Mouse (Mus musculus) fibroblast of lung, adult 2 months (primary cell): ENCODE results near the gene Slc22a7.

Experiments used
- DNase-seq: peaks from one replicate; pipeline ENCODE4 v3.0.0-alpha.2; 2011; ENCODE audit warnings: low read depth

Gene Slc22a7

GRCm38 (mm10) chr17:46436672-46437366 lies 1.4 kb downstream of the Slc22a7 start:
- DNase-seq, result no peak

DNA sequence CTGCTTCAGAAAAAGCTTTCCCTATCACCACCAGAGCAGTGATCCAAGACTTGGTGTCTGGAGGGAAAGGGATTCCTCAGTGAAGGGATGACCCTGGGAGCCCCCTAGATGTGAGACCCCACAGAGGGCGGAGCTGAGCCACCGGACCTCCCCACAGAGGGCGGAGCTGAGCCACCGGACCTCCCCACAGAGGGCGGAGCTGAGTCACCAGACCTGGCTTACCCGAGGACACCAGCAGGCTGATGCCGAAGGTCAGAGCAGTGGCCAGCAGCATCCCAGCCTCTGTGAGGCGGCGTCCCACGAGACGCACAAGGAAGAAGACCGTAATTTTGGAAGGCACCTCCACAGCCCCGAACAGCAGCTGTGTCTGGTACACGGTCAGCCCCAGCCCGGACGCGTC lies 4.6 kb downstream of the Slc22a7 start:
- no peak for DNase-seq

GRCm38 (mm10) chr17:46428761-46429414 lies 9.4 kb downstream of the Slc22a7 start, which contains the start of gene Crip3:
TSS of gene Crip3 (plus strand) at chr17:46428926.
- DNase-seq, result no peak

DNA sequence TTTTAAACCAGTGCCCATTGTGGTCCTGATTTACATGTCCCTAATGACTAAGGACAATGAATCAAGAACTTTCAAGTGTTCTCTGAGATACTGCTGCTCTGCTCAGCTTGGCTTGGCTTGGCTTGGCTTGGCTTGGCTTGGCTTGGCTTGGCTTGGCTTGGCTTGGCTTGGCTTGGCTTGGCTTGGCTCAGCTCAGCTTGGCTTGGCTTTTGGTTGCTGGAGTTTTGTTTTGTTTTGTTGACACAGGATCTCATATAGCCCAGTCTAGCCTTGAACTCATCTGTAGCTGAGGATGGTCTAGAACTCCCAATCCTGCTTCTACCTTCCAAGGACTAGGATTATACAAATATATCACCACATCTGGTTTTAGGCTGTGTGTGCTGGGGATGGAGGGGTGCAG lies 11.8 kb downstream of the Slc22a7 start:
- no peak for DNase-seq

DNA sequence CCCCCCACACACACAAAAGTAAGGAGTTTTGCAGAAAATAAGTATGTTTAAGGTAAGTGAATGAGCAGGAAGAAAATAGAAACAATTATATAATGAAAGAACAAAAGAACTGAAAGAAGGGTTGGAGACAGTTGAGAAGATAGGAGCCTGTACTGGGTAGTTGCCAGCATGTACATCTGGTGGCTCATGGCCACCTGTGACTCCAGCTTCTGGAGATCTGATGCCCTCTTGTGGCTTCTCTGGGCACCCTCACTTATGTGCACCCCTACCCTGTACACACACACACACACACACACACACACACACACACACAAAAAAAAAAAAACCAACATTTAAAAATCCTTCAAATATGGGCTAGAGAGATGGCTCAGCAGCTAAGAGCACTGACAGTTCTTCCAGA lies 18.5 kb downstream of the Slc22a7 start:
- DNase-seq, result no peak

- peak; percentile 30 for DNase-seq
Observed at GRCm38 (mm10) chr17:46418628-46419027, 19.6 kb downstream of the Slc22a7 start.

DNA sequence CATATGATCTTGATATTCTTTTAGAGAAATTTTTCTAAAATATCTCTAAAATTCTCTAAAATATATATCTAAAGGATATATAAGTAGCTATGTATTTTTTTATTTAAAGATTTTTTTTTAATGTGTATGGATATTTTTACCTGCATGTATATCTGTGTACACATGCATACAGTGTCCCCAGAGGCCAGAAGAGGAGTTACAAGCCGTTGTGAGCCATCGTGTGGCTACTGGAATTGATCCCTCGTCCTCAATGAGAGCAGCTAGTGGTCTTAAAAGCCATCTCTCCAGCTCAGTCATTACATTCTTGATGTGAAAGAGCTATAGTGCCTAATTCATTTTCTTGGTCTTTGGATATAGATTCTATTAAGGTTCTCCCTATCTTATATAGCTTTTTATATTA lies 29.8 kb downstream of the Slc22a7 start:
- DNase-seq, result no peak

DNA sequence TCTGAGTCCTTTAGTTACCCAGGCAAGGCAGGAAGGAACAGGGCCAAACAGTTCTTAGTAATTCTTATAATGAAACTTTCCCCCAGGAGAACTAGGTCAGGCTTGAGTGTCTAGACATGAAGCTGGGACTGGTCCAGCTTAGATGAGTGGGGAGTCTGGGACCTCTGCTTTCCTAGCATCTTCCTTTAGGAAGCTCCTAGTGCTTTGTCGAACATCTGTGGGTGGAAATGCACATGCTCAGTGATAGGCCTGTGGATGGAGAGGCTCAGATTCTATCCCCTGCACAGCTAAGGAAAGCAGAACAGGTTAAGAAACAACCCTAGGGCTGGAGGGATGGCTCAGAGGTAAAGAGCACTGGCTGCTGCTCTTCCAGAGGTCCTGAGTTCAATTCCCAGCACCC lies 43.6 kb downstream of the Slc22a7 start:
- DNase-seq, result no peak

DNA sequence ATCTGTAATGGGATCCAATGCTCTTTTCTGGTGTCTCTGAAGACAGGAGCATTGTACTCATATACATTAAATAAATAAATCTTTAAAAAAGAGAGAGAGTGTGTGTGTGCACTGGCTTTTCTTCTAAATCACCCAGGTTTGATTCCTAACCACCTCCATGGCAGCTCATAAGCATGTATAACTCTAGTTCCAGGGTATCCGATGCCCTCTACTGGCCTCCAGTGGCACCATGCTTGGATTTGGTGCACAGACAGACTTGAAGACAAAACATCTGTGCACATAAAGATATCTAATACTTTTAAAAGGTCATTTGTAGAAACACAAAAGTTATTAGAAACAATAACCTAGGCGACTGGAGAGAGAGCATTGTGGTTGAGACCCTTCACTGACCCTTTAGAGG lies 45.2 kb downstream of the Slc22a7 start:
- peak; percentile 36 for DNase-seq

DNA sequence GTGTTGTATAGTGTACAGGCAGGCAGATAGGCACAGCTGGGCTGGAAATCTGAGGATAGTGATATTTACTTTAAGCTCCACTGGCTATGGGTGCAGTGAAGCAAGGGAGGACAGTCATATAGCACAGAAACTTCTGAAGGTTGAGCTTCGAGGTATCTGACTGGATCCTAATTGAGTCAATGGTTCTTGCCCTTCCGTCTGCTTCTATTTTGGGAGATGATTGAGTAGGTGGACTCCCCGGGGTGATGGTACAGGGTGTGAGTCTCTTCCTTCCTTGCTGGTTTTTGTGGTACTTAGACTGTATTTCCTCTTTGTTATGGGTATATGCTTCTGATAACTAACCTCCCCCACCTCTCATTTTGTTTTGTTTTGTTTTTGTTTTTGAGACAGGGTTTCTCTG lies 50.1 kb downstream of the Slc22a7 start:
- DNase-seq, result no peak

GRCm38 (mm10) chr17:46384061-46384801 lies 54.0 kb downstream of the Slc22a7 start:
- no peak for DNase-seq

- peak; percentile 82 for DNase-seq
Observed at GRCm38 (mm10) chr17:46383294-46384060, 54.8 kb downstream of the Slc22a7 start, which contains the start of gene Zfp318. TSS of gene Zfp318 (plus strand) at chr17:46383731.
